Mouse (Mus musculus) stomach, postnatal 0 days (tissue): Measurements from ENCODE around the gene Son. TPM values are rescaled to one million over a fixed set of nuclear protein-coding genes. Genes with fewer than 3 reads are reported as not detected.
A peak's percentile ranks its signal among the peaks of the same experiment; 100 is the strongest.

ENCODE experiments used
- ATAC-seq: fragments of 200-750 bp; cut with Nextera tagmentation; 2 replicates; pipeline ENCODE4 v1.8.0; 2017; ENCODE audit not compliant: low FRiP score, low TSS enrichment
- DNase-seq: peaks from one replicate; pipeline ENCODE4 v3.0.0-alpha.2; 2016; ENCODE audit warnings: low spot score
- H3K27ac ChIP-seq: fragments of 300-500 bp; sonication (generic); replicated peaks from 2 replicates; pipeline ENCODE4 v1.5.1; 2014; ENCODE audit warnings: mild to moderate bottlenecking, control low read depth
- H3K27me3 ChIP-seq: fragments of 300-500 bp; sonication (generic); 2 replicates; pipeline ENCODE4 v1.6.1; 2014; ENCODE audit warnings: low read length; ENCODE audit not compliant: control insufficient read depth, insufficient read depth
- H3K36me3 ChIP-seq: fragments of 300-500 bp; sonication (generic); 2 replicates; pipeline ENCODE4 v1.6.1; 2014; ENCODE audit warnings: low read length, mixed read lengths; ENCODE audit not compliant: control insufficient read depth, insufficient read depth
- H3K4me1 ChIP-seq: fragments of 300-500 bp; sonication (generic); replicated peaks from 2 replicates; pipeline ENCODE4 v1.6.1; 2014; ENCODE audit warnings: antibody characterized with exemption; ENCODE audit not compliant: control insufficient read depth, insufficient read depth
- H3K4me2 ChIP-seq: fragments of 300-500 bp; sonication (generic); replicated peaks from 2 replicates; pipeline ENCODE4 v1.6.1; 2014; ENCODE audit warnings: low read depth, mild to moderate bottlenecking, control low read depth, moderate library complexity
- H3K4me3 ChIP-seq: fragments of 300-500 bp; sonication (generic); 2 replicates; pipeline ENCODE4 v1.5.1; 2014; ENCODE audit warnings: low read depth, low read length, control low read depth
- H3K9ac ChIP-seq: fragments of 300-500 bp; sonication (generic); 2 replicates; pipeline ENCODE4 v1.6.1; 2014; ENCODE audit warnings: mild to moderate bottlenecking, low read length, control low read depth, mixed read lengths
- H3K9me3 ChIP-seq: fragments of 300-500 bp; sonication (generic); 2 replicates; pipeline ENCODE4 v1.6.1; 2016; ENCODE audit warnings: low read length; ENCODE audit not compliant: control insufficient read depth
- CTCF ChIP-seq: IDR thresholded peaks from 2 replicates; pipeline ENCODE4 v1.5.1; 2016; ENCODE audit warnings: antibody characterized with exemption, low read depth, mild to moderate bottlenecking, moderate library complexity
- EP300 ChIP-seq: optimal IDR thresholded peaks from 2 replicates; pipeline ENCODE3; 2016; ENCODE audit warnings: antibody characterized with exemption
- WGBS: fragments of 180-500 bp; shearing (Covaris S2); extraction: QIAGEN DNeasy Blood & Tissue Kit; methylation state at CpG from one replicate; pipeline ENCODE4 v1.1.7; 2014; 5-methylcytosine and 5-hydroxymethylcytosine counted together
- polyA plus RNA-seq: library from polyadenylated mRNA; unstranded; fragments of >200 nt; fragmentation: Nextera tagmentation; extraction: Ambion mirVana; gene quantifications from 2 replicates; pipeline ENCODE4 v1.2.1, GENCODE M21; 2015

Gene Son
- polyA plus RNA-seq, 1 experiment from 2014 or later, result 62.3 TPM

- Histone ChIP-seq H3K36me3 (no peaks in the 10 kb centered on the region), H3K9me3 (no peaks in the 10 kb centered on the region), H3K27ac (peak within 1 kb of the TSS; percentile 83), H3K27me3 (no peaks in the 10 kb centered on the region), H3K9ac (peak within 1 kb of the TSS; percentile 89), H3K4me2 (peak within 1 kb of the TSS; percentile 98), H3K4me3 (peak within 1 kb of the TSS; percentile 78), H3K4me1 (no peaks in the 10 kb centered on the region)
- WGBS, result under 1% methylated on average over 70 of the region's 71 CpGs
- ATAC-seq (peak; percentile 98), DNase-seq (peak; percentile 97)
- TF ChIP-seq EP300 (no peak), CTCF (no peak)
Measured at GRCm38 (mm10) chr16:91688619-91689334, 41.5 kb downstream of the Son start, which contains the start of gene Donson. TSS of gene Donson (minus strand) at chr16:91688770.

GRCm38 (mm10) chr16:91689791-91690190 is 42.5 kb downstream of the Son start:
- no peaks in the 10 kb centered on the region for H3K36me3 ChIP-seq
- H3K4me2 ChIP-seq, result no peak overlapping the region
- H3K9me3 ChIP-seq, result no peaks in the 10 kb centered on the region
- no peaks in the 10 kb centered on the region for H3K27me3 ChIP-seq
- no peak overlapping the region for H3K27ac ChIP-seq
- WGBS, result 50% methylated on average over 7 of the region's 7 CpGs
- H3K4me1 ChIP-seq, result no peaks in the 10 kb centered on the region
- TF ChIP-seq CTCF (no peak), EP300 (no peak)
- H3K4me3 ChIP-seq, result no peak overlapping the region
- DNase-seq (no peak), ATAC-seq (no peak)
- H3K9ac ChIP-seq, result no peak overlapping the region

DNA sequence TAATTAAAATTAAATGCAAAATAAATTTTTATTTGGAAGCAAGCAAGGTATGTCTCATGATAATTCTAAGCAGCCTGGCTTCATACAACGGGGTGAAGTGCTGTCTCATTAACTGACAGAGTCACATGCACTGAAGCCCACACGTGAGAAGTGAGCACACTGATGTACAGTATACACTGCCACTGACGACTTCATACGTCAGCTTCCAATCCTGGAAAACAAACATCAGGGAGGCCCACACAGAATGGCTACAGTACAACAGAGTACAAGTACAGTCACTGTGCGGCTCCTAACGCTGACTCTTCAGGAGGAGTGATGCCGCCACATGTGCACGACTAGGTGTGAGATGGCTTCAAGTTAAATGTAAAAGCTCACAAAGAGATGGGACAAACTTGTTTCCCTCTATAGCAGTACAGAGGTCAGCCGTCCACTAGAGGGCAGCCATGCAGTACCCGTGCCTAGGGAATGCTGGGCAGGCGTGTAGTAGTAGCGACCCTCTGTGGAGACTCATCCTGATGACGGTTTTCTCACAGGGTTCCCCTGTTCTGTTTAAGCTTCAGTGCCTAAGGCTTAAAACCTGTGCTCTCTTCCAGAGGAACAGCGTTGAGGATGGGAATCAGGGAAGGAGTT is 47.3 kb downstream of the Son start:
- no peaks in the 10 kb centered on the region for H3K27me3 ChIP-seq
- no peak overlapping the region for H3K4me3 ChIP-seq
- DNase-seq (peak; percentile 81), ATAC-seq (peak; percentile 90)
- 23% methylated on average over 14 of the region's 14 CpGs for WGBS
- H3K27ac ChIP-seq, result no peak overlapping the region
- no peak overlapping the region for H3K9ac ChIP-seq
- H3K9me3 ChIP-seq, result no peaks in the 10 kb centered on the region
- H3K4me2 ChIP-seq, result no peak overlapping the region
- TF ChIP-seq EP300 (no peak), CTCF (peak; percentile 97)
- H3K4me1 ChIP-seq, result no peaks in the 10 kb centered on the region
- H3K36me3 ChIP-seq, result peaks cover 4% of the 10 kb centered on the region; the same call in 1 of the 2 replicates

GRCm38 (mm10) chr16:91695108-91695755 is 47.9 kb downstream of the Son start:
- peaks cover 4% of the 10 kb centered on the region; the same call in 1 of the 2 replicates for H3K36me3 ChIP-seq
- no peak for TF ChIP-seq EP300
- no peak for TF ChIP-seq CTCF
- H3K9me3 ChIP-seq, result no peaks in the 10 kb centered on the region
- no peaks in the 10 kb centered on the region for H3K27me3 ChIP-seq
- no peak for DNase-seq
- no peak overlapping the region for H3K4me2 ChIP-seq
- H3K4me3 ChIP-seq, result no peak overlapping the region
- no peaks in the 10 kb centered on the region for H3K4me1 ChIP-seq
- H3K27ac ChIP-seq, result no peak overlapping the region
- 57% methylated on average over 8 of the region's 8 CpGs for WGBS
- no peak for ATAC-seq
- H3K9ac ChIP-seq, result no peak overlapping the region

DNA sequence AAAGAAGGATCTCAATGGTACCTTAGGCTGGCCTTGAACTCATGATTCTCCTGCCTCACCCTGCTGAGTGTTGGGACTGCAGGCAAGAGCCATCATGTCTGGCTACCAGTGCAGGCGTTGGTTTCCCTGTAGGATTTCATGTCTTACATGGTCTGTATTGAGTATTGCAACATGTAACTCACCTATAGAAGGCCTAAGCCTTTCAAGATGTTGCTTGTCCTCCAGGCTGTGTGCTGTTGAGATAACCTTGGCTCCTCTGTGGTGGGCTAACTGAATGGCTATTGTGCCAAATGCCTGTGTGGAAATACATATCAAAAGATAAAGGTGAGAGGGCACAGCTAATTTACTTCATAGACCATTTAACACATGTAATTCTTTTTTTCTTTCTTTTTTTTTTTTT is 51.7 kb downstream of the Son start:
- H3K27ac ChIP-seq, result no peak overlapping the region
- no peak for DNase-seq
- no peak overlapping the region for H3K4me2 ChIP-seq
- H3K4me3 ChIP-seq, result no peak overlapping the region
- H3K27me3 ChIP-seq, result no peaks in the 10 kb centered on the region
- no peak for TF ChIP-seq CTCF
- H3K9me3 ChIP-seq, result no peaks in the 10 kb centered on the region
- no peaks in the 10 kb centered on the region for H3K4me1 ChIP-seq
- no peak overlapping the region for H3K9ac ChIP-seq
- 94% methylated on average over 1 of the region's 1 CpGs for WGBS
- peaks cover 4% of the 10 kb centered on the region; the same call in 1 of the 2 replicates for H3K36me3 ChIP-seq
- no peak for ATAC-seq
